Mouse (Mus musculus): ENCODE data around the gene Plcl2. TPM values are rescaled to one million over a fixed set of nuclear protein-coding genes. Genes with fewer than 3 reads are reported as not detected.

The Plcl2 gene
- total RNA-seq, 1 experiment: 2.7 TPM

DNA sequence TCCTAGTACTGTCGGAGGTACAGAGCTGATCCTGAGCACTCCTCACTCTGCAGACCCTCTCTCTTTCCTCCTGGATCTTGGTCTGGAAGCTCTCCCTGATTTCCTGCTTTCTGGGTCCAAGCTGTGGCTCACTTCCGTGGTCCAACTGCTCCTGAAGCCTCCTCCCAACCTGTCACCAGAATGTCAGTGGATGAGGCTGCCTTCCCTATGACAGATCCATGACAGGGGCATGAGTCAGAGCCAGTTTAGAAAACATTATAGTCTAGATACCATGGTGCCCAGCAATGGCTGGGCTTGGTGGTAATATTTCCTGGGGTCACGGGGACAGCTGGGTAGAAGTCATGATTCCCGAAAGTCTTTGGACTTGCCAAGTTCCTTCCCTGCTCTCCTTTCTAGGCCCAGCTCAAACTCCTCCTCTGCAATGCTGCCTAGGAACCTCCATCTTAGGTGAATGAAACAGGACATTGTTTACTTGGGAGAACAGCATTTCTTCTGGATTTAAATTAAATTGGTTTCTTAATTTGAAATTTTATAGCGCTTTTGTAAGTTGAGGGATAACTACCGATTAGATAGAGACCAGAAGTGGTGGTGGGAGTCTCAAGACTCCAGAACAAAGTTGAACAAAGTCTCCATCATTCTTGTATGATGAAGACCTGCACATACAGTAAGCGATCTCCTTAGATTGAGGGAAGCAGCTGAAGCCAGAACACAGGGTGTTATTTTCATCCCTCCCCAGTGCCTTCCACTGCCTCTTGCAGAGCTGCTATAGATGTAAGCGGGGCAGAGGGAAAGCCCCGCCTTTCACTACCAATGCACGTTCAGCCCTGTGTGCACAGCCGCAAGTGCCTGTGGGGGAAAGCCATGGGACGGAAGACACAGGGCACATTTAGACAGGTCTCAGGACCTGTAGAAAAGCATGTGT is 170.7 kb downstream of the Plcl2 start:
- Histone ChIP-seq H3K9me3 (ENCODE audit: control insufficient read depth, insufficient read depth, low read depth, low read length) (no peaks in the 10 kb centered on the region), H3K4me3 (ENCODE audit: insufficient read depth in 1 of 2, low read depth in 1 of 2, low read length in 2 of 2, poor library complexity in 1 of 2, severe bottlenecking in 1 of 2) (no peak overlapping the region), H3K4me1 (ENCODE audit: control insufficient read depth in 2 of 2, insufficient read depth in 2 of 2, low read length in 2 of 2, poor library complexity in 1 of 2) (no peaks in the 10 kb centered on the region), H3K9ac (ENCODE audit: insufficient read depth, low read depth, low read length, poor library complexity, severe bottlenecking) (no peak overlapping the region), H3K27ac (ENCODE audit: insufficient read depth, low read depth, low read length, poor library complexity, severe bottlenecking) (no peak overlapping the region), H3K36me3 (ENCODE audit: control insufficient read depth, insufficient read depth, low read length, poor library complexity, severe bottlenecking) (no peaks in the 10 kb centered on the region)
- in situ Hi-C loops (cut with MboI; ENCODE audit: low sequenced_read_pairs in 2 of 2, unreplicated experiment in 2 of 2): no loop called here
- no peak for TF ChIP-seq ZC3H11A (IDR thresholded peaks at IDR 0.05; ENCODE audit: borderline replicate concordance, low read depth, low read length)
- TF ChIP-seq MAFK (IDR thresholded peaks at IDR 0.05; ENCODE audit: insufficient read depth, low read depth, low read length): no peak
- no peak for TF ChIP-seq HCFC1 (IDR thresholded peaks at IDR 0.05; ENCODE audit: borderline replicate concordance, insufficient read depth, low read length)
- TF ChIP-seq CHD2 (IDR thresholded peaks at IDR 0.05; ENCODE audit: low read depth, low read length): no peak
- TF ChIP-seq ZNF384 (IDR thresholded peaks at IDR 0.05; ENCODE audit: low read depth, low read length): no peak
- DNase-seq (ENCODE audit: low read depth, low spot score): no peak

DNA sequence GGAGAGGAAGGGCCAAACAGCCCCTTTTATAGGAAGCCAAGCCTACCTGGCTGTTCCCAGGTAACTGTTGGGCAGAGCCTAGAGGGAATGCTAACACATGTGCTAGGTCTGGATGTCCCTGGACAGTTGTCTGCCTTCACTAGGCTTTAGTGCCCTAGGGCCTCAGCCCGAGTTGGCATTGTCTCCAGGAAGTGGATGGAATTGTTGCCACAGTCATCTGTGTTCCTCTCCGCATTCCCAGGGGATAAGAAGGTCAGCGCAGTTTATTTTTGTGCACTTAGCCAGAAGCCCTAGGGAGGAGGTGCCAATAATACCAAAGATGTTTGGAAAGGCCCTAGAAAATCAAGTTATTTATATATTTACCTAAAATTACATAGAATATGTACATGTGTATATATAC is 173.5 kb downstream of the Plcl2 start:
- DNase-seq (ENCODE audit: low read depth, low spot score): no peak
- Histone ChIP-seq H3K27ac (ENCODE audit: insufficient read depth, low read depth, low read length, poor library complexity, severe bottlenecking) (no peak overlapping the region), H3K9ac (ENCODE audit: insufficient read depth, low read depth, low read length, poor library complexity, severe bottlenecking) (no peak overlapping the region), H3K4me1 (ENCODE audit: control insufficient read depth in 2 of 2, insufficient read depth in 2 of 2, low read length in 2 of 2, poor library complexity in 1 of 2) (no peaks in the 10 kb centered on the region), H3K9me3 (ENCODE audit: control insufficient read depth, insufficient read depth, low read depth, low read length) (no peaks in the 10 kb centered on the region), H3K36me3 (ENCODE audit: control insufficient read depth, insufficient read depth, low read length, poor library complexity, severe bottlenecking) (no peaks in the 10 kb centered on the region), H3K4me3 (ENCODE audit: insufficient read depth in 1 of 2, low read depth in 1 of 2, low read length in 2 of 2, poor library complexity in 1 of 2, severe bottlenecking in 1 of 2) (no peak overlapping the region)
- TF ChIP-seq ZC3H11A (IDR thresholded peaks at IDR 0.05; ENCODE audit: borderline replicate concordance, low read depth, low read length) (no peak), HCFC1 (IDR thresholded peaks at IDR 0.05; ENCODE audit: borderline replicate concordance, insufficient read depth, low read length) (no peak), MAFK (IDR thresholded peaks at IDR 0.05; ENCODE audit: insufficient read depth, low read depth, low read length) (no peak), ZNF384 (IDR thresholded peaks at IDR 0.05; ENCODE audit: low read depth, low read length) (no peak), CHD2 (IDR thresholded peaks at IDR 0.05; ENCODE audit: low read depth, low read length) (no peak)
- in situ Hi-C loops (cut with MboI; ENCODE audit: low sequenced_read_pairs in 2 of 2, unreplicated experiment in 2 of 2): no loop called here

DNA sequence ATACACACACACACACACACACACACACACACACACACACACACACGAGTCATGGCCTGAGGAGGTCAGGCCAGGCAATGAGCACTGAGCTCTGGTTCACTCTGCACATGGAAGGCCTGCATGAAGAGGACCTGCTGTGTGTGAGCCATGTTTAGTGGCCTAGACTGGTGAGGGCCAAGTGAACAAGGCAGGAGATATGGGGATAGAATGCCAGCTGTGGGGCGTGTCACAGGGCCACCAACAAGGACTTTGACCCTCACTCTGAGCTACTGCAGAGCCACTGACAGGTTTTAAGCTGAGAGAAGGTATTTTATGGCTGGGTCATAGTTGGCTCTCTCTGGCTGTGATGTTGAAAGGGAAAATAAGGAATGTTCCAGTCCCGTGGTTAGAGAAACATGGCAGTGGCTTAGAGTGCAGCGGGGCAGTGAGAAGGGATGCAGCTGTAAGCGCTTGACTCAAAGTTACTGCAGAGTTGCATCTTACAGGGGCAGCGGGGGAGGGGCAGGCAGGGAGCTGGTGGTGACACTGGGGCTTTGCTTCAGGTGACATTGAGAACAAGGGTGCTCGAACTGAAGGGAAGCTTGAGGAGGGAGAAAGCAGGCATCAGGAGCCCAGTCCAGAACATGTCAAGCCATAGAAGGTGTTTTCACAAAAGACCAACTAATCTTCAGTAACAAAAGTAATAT is 175.9 kb downstream of the Plcl2 start:
- no peak for DNase-seq (ENCODE audit: low read depth, low spot score)
- in situ Hi-C loops (cut with MboI; ENCODE audit: low sequenced_read_pairs in 2 of 2, unreplicated experiment in 2 of 2): no loop called here
- no peak overlapping the region for H3K27ac ChIP-seq (ENCODE audit: insufficient read depth, low read depth, low read length, poor library complexity, severe bottlenecking)
- no peak for TF ChIP-seq ZC3H11A (IDR thresholded peaks at IDR 0.05; ENCODE audit: borderline replicate concordance, low read depth, low read length)
- no peak for TF ChIP-seq CHD2 (IDR thresholded peaks at IDR 0.05; ENCODE audit: low read depth, low read length)
- TF ChIP-seq ZNF384 (IDR thresholded peaks at IDR 0.05; ENCODE audit: low read depth, low read length): no peak
- no peak for TF ChIP-seq MAFK (IDR thresholded peaks at IDR 0.05; ENCODE audit: insufficient read depth, low read depth, low read length)
- TF ChIP-seq HCFC1 (IDR thresholded peaks at IDR 0.05; ENCODE audit: borderline replicate concordance, insufficient read depth, low read length): no peak
- no peaks in the 10 kb centered on the region for H3K36me3 ChIP-seq (ENCODE audit: control insufficient read depth, insufficient read depth, low read length, poor library complexity, severe bottlenecking)
- no peaks in the 10 kb centered on the region for H3K4me1 ChIP-seq (ENCODE audit: control insufficient read depth in 2 of 2, insufficient read depth in 2 of 2, low read length in 2 of 2, poor library complexity in 1 of 2)
- no peaks in the 10 kb centered on the region for H3K9me3 ChIP-seq (ENCODE audit: control insufficient read depth, insufficient read depth, low read depth, low read length)
- H3K9ac ChIP-seq (ENCODE audit: insufficient read depth, low read depth, low read length, poor library complexity, severe bottlenecking): no peak overlapping the region
- H3K4me3 ChIP-seq (ENCODE audit: insufficient read depth in 1 of 2, low read depth in 1 of 2, low read length in 2 of 2, poor library complexity in 1 of 2, severe bottlenecking in 1 of 2): no peak overlapping the region

DNA sequence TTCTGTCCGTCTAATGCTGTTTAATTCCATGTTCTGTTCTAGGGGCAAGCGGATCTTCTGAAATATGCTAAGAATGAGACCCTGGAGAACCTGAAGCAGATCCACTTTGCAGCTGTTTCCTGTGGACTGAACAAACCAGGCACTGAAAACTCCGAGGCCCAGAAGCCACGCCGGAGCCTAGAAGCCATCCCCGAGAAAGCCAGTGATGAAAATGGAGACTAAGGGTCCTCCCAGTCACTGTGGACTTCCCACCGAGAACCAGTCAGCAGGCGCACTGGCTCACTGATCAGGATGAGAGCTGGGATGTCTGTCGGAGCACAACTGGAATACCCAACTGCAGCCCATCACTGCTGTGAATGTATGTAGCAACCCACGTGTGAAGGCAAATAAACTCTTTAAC is 178.5 kb downstream of the Plcl2 start:
- Histone ChIP-seq H3K9me3 (ENCODE audit: control insufficient read depth, insufficient read depth, low read depth, low read length) (no peaks in the 10 kb centered on the region), H3K4me1 (ENCODE audit: control insufficient read depth in 2 of 2, insufficient read depth in 2 of 2, low read length in 2 of 2, poor library complexity in 1 of 2) (no peaks in the 10 kb centered on the region), H3K4me3 (ENCODE audit: insufficient read depth in 1 of 2, low read depth in 1 of 2, low read length in 2 of 2, poor library complexity in 1 of 2, severe bottlenecking in 1 of 2) (no peak overlapping the region), H3K27ac (ENCODE audit: insufficient read depth, low read depth, low read length, poor library complexity, severe bottlenecking) (no peak overlapping the region), H3K9ac (ENCODE audit: insufficient read depth, low read depth, low read length, poor library complexity, severe bottlenecking) (no peak overlapping the region), H3K36me3 (ENCODE audit: control insufficient read depth, insufficient read depth, low read length, poor library complexity, severe bottlenecking) (no peaks in the 10 kb centered on the region)
- no peak for DNase-seq (ENCODE audit: low read depth, low spot score)
- in situ Hi-C loops (cut with MboI; ENCODE audit: low sequenced_read_pairs in 2 of 2, unreplicated experiment in 2 of 2): no loop called here
- TF ChIP-seq ZC3H11A (IDR thresholded peaks at IDR 0.05; ENCODE audit: borderline replicate concordance, low read depth, low read length) (no peak), HCFC1 (IDR thresholded peaks at IDR 0.05; ENCODE audit: borderline replicate concordance, insufficient read depth, low read length) (no peak), ZNF384 (IDR thresholded peaks at IDR 0.05; ENCODE audit: low read depth, low read length) (no peak), MAFK (IDR thresholded peaks at IDR 0.05; ENCODE audit: insufficient read depth, low read depth, low read length) (no peak), CHD2 (IDR thresholded peaks at IDR 0.05; ENCODE audit: low read depth, low read length) (no peak)

Data from ES-E14 (cell line).